Mouse (Mus musculus) cerebellum, adult 11 months (tissue): ENCODE results near the gene Plod2.
A peak's percentile ranks its signal among the peaks of the same experiment; 100 is the strongest.

ENCODE experiments used
- DNase-seq: peaks from one replicate; pipeline ENCODE4 v3.0.0; 2022

The Plod2 gene

DNA sequence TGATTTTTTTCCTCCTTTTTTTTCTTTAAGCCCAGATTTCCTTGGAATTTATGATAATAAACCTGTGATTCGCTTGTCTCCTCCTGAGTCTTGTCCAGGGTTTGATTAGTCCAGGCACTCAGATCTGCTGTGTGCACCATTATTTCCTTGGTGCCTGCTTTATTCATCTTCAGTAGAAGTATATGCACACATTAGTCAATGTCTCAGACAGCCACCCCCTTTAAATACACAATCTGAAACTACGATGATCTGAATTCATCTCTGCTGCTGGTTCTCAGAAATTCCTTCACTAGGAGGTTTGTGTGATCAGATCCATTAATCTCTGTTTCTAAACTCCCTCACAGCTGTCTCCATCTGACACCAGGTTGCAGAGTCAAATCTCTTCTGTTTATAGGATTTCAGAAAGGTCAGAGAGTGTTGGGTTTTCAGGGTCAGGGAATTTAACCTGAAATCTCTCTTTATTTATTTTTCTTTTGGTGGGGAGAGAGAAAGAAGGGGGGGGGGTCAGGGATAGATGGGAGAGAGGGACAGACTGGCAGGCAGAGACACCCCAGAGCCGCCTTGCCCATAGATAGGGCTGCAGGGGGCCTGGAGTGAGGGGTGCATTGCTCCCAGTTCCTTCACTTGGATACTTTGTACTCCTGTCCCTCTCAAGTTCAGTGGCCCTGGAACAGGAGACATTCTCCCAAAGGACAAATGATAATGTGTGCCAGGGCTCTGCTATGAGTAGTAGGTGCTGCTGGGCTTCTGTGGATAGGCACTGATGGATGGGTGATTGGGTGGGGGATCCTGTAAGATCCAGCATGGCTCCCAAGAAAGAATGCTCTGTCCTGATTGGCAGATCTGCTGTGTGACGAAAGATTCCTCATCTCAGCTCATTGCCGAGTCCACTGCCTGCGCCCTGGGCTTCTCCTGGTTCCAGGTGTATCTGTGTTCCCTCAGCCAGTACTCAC, 13.3 kb downstream of the Plod2 start:
- DNase-seq: no peak

DNA sequence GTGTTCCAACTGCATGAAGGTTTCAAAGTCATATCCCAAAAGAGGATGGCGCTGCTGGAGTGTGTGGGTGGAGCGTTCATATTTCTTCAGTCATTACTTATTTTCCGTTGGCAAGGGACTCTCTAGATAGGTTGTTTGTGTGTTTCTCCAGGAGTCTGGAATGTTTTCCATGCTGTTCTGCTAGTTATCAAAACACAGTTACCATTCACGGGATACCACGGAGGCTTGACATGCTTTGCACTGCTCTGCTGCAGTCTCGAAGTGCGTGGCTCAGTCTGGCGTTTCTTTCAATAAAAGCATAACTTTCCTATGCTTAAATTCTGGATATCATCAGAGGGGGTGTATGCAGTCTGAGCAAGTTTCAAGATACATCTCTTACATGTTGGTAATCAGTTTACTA, 17.7 kb downstream of the Plod2 start:
- DNase-seq: no peak

- DNase-seq: no peak
Observed at GRCm38 (mm10) chr9:92560840-92561547, 19.0 kb downstream of the Plod2 start.

DNA sequence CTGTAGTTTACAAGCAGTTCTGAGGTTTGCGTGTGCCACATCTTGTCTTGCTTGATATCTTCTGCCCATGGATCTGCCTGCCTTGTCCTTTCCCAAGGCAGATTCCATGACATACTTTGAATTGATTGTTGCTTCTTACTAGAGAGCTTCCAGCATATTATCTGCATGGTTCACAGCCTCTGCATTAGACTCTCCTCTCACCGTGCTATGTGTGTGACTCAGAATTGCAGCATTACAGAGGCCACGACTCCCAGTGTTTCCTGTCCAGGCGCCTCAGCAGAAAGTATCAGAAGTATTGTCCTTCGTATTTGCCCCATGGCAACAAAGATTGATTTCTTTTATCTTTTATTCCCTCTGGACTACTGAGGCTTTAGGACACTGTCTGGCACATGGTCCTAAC, 20.4 kb downstream of the Plod2 start:
- no peak for DNase-seq

DNA sequence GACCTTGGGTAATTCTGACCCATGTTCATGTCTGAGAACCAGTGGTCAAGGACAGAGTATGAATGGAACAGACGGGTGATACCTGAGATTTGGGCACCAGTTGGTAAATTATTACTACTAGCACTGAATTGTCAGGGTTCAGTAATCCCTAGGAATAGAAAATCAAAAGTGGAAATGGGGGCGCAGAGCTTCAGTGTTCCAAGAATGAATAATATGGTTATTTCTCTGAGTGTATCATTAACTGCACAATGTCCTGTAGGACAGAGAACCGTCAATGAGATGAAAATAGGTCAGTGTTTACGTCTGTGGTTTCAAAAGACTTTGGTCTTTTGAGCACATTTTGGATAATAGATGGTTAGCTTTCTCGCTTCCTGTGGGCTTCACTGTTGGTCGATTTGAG, 21.3 kb downstream of the Plod2 start:
- DNase-seq: no peak

GRCm38 (mm10) chr9:92564391-92564790, 22.4 kb downstream of the Plod2 start:
- no peak for DNase-seq

- DNase-seq: no peak
Observed at GRCm38 (mm10) chr9:92566234-92566633, 24.2 kb downstream of the Plod2 start.

DNA sequence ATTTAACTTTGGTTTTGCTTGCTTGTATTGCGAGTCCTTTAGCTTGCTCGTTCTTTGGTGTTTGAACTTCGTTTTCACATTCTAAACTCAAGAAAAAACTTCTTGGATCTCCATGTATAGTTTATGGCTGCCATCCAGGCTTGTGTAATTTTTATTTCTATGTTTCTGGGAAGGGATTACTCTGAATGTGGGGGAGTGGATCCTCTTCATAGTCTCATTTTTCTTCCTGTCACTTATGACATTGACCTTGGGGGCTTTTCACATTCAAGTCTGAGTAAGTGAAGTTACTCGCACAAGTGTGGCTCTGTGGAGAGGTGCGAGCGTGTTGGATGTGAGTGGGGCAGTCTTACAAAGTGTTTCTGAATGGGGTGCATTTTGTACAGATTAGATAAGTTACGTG, 25.5 kb downstream of the Plod2 start:
- no peak for DNase-seq

GRCm38 (mm10) chr9:92568798-92569197, 26.8 kb downstream of the Plod2 start:
- DNase-seq: no peak

GRCm38 (mm10) chr9:92572376-92573108, 30.5 kb downstream of the Plod2 start:
- DNase-seq: no peak

DNA sequence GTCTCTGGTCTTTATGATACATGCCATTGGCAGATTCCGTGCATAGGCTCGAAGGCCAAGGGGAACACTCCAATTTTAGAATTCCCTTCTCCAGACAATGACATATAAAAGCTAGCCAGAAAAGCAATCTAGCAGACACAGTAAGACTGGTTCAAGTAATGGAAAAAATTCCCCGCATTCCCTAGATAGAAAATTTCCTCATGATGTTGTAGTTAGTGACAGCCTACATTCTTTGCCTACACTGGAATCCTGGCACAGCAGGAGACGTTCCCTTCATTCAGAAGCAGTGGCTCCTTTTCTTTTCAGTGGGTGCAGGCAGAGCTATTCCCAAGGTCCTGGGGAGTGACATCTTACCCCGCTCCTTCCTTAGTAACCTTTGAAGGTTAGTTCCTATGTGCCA, 41.9 kb downstream of the Plod2 start:
- no peak for DNase-seq

DNA sequence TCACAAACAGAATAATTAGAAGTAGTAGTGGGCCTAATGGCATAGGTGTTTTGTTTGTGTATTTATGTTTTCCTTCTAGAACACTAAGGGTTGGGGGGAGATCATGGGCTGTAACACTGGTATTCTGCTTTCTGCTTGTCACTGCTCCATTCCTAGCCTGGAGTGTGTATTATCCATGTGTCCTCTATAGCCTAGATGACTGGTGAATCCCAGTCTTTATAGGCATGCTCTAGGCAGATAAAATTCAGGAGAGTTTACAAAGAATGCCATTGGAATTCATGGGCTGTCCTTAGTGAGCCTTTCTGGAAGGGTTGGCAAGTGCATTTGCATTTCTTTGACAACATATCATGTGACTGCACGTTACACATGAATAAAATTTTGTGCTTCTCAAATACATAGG, 44.0 kb downstream of the Plod2 start:
- DNase-seq: no peak

GRCm38 (mm10) chr9:92587391-92587790, 45.4 kb downstream of the Plod2 start:
- no peak for DNase-seq

- DNase-seq: no peak
Observed at GRCm38 (mm10) chr9:92588226-92588625, 46.2 kb downstream of the Plod2 start.

- DNase-seq: no peak
Observed at GRCm38 (mm10) chr9:92589021-92589420, 47.0 kb downstream of the Plod2 start.

- DNase-seq: no peak
Observed at GRCm38 (mm10) chr9:92591482-92591881, 49.5 kb downstream of the Plod2 start.

- no peak for DNase-seq
Observed at GRCm38 (mm10) chr9:92592757-92593156, 50.7 kb downstream of the Plod2 start.

DNA sequence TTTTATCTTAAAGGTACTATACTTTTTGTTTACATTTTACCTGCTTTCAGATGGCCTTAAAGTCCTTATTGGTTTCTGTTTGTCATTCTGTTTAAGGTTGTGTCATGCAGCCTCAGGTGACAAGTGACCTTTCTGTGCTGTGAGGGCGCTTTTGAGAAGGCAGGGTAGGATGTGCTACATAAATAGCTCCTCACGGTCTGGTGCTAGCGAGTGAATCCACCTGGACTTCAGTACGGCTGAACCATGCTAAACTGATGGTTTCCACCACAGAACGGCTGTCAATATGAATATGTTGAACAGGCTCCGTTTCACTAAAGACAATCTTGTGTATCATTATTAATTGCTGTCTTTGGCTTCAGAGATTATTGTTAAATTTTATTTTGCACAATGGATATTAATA, 52.5 kb downstream of the Plod2 start:
- DNase-seq: no peak

- DNase-seq: no peak
Observed at GRCm38 (mm10) chr9:92595296-92595695, 53.3 kb downstream of the Plod2 start.

- DNase-seq: no peak
Observed at GRCm38 (mm10) chr9:92596916-92597547, 55.0 kb downstream of the Plod2 start.

DNA sequence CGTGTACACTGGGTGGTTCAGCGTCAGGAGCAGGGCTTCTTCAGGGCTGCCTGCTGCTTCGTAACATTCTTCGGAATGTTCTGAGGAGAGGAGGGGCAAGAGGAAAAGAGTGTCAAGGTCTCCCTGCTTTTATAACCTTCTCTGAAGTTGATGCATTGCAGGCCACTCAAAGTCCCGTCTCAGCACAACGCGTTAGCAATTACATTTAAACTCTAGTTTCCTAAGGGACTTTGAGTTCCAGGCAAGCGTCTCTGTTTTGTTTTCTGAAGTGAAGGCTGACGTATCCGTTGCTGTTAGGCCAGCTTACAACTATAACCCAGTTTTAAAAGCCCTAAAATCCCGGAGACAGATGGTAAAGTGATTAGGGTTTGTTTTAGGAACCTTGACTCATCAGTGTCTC, 55.8 kb downstream of the Plod2 start:
- DNase-seq: no peak

- DNase-seq: peak; percentile 7
Observed at GRCm38 (mm10) chr9:92599940-92600538, 58.0 kb downstream of the Plod2 start.

DNA sequence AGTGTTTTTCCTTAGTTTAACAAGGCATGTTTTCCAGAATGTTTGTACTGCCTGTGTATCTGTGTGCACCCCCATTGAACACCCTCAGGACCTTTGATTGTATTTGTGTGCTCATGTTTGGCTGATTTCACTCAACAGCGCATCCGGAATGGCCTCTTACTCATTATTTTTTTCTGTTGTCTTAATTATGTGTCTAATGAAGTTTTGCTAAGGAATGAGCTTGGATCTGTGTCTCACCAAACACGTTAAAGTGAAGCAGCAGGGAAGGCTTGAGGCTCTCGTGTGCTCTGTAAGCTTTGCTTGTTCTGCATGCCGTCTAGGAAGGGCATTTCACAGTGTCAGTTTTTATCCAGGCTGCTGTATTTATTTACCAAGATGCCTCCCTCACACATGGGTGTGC, 59.5 kb downstream of the Plod2 start:
- DNase-seq: no peak
